Mouse (Mus musculus) MEL (cell line): ENCODE measurements around the gene Bpifc.

Experiments used
- CTCF ChIP-seq, 3 experiments: IDR thresholded peaks in 2 of 3; conservative IDR thresholded peaks in 1 of 3; 2 replicates each; pipeline ENCODE4 v1.5.1; 2011 to 2012; ENCODE audit warnings: low read length in 3 of 3, low read depth in 2 of 3, mild to moderate bottlenecking in 2 of 3, improper control_type of control experiment in 1 of 3, inconsistent platforms in 1 of 3, mixed read lengths in 1 of 3, moderate library complexity in 1 of 3; ENCODE audit not compliant: control insufficient read depth in 1 of 3, insufficient read depth in 1 of 3, poor library complexity in 1 of 3, severe bottlenecking in 1 of 3
- EP300 ChIP-seq, 2 experiments: IDR thresholded peaks; 2 replicates each; pipeline ENCODE4 v1.6.1; 2011; ENCODE audit warnings: improper control_type of control experiment in 2 of 2, low read length in 2 of 2, low read depth in 1 of 2, mild to moderate bottlenecking in 1 of 2
- HCFC1 ChIP-seq: IDR thresholded peaks from 2 replicates; pipeline ENCODE4 v1.6.1; 2012; ENCODE audit warnings: low read depth, mild to moderate bottlenecking, inconsistent platforms, low read length, improper control_type of control experiment, moderate library complexity
- MAX ChIP-seq: IDR thresholded peaks from 2 replicates; pipeline ENCODE4 v1.6.1; 2011; ENCODE audit warnings: low read length, improper control_type of control experiment
- NELFE ChIP-seq: IDR thresholded peaks from 2 replicates; pipeline ENCODE4 v1.6.1; 2011; ENCODE audit warnings: low read depth, low read length, improper control_type of control experiment
- POLR2A ChIP-seq, 2 experiments: IDR thresholded peaks; 2 replicates each; pipeline ENCODE4 v1.6.1; 2011 to 2012; ENCODE audit warnings: low read length in 2 of 2, mild to moderate bottlenecking in 2 of 2, control low read depth in 1 of 2, improper control_type of control experiment in 1 of 2, low read depth in 1 of 2, moderate library complexity in 1 of 2; ENCODE audit not compliant: control insufficient read depth in 1 of 2, insufficient read depth in 1 of 2, poor library complexity in 1 of 2
- RAD21 ChIP-seq: IDR thresholded peaks from 2 replicates; pipeline ENCODE4 v1.6.1; 2011; ENCODE audit warnings: mild to moderate bottlenecking, low read depth, low read length, improper control_type of control experiment

DNA sequence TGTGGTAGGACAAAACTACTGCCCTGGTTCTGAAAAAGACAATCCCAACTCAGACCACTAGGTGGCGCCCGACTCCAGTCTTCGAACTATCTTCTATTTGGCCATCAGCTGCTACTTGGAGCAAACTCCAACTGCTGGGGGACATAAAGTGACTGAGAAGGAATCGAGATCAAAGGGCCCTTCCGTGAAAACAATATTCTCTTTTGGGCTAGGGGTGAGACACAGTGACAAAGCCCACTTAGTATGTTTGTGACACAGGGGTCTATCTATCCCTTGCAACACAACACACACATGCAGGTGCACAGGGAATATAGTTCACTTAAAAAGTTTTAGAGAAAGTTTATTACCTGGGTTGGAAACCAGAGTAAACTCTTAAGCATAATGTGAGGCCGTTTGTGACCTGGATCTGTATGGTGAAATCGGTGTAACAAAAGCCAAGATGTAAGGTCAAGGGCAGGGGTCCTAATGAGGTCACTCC, 43.5 kb downstream of the Bpifc start:
- TF ChIP-seq MAX (no peak), NELFE (no peak), CTCF (IDR thresholded peaks at IDR 0.05 in 2 of 3, conservative IDR thresholded peaks at IDR 0.05 in 1 of 3; ENCODE audit: control insufficient read depth in 1 of 3, insufficient read depth in 1 of 3, low read depth in 2 of 3, low read length in 3 of 3, poor library complexity in 1 of 3, severe bottlenecking in 1 of 3) (peak; percentile 82 to 93 (median 83)), POLR2A (IDR thresholded peaks at IDR 0.05; ENCODE audit: control insufficient read depth in 1 of 2, insufficient read depth in 1 of 2, low read depth in 1 of 2, low read length in 2 of 2, poor library complexity in 1 of 2) (no peak), HCFC1 (no peak), EP300 (IDR thresholded peaks at IDR 0.05; ENCODE audit: low read depth in 1 of 2, low read length in 2 of 2) (no peak), RAD21 (peak; percentile 93)
